Mouse (Mus musculus) embryonic fibroblast, embryonic 13.5 days (primary cell): ENCODE results near the gene Hand1.

ENCODE experiments used
- CTCF ChIP-seq: IDR thresholded peaks from 2 replicates; pipeline ENCODE4 v1.5.1; 2011; ENCODE audit warnings: mild to moderate bottlenecking, control low read depth, low read length, moderate library complexity, borderline replicate concordance; ENCODE audit not compliant: insufficient read depth
- POLR2A ChIP-seq: IDR thresholded peaks from 2 replicates; pipeline ENCODE4 v1.6.1; 2011; ENCODE audit warnings: low read depth, mild to moderate bottlenecking, control low read depth, low read length, moderate library complexity

DNA sequence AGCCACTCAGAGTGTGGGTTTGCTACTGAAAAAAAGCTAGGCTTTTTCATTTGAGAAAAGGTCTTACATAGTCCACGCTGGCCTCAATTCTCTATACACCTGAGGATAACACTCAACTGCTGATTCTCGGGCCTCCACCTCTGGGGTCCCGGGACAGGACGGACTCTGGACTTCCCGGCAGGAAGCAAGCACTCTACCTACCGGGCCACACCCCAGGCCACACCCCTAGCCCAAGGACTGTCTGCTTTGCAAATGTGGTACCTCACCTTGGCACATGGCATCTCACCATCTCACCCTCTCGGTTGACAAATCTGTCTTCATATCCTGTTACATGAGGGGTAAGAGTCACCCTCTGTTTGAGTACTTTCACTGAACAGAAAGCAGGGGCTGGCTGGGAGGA lies 17.7 kb upstream of the Hand1 start:
- TF ChIP-seq CTCF = no peak
- TF ChIP-seq POLR2A = no peak
